Mouse (Mus musculus) stomach, postnatal 0 days (tissue): ENCODE results near the gene Proser1.

ENCODE experiments used
- CTCF ChIP-seq: IDR thresholded peaks from 2 replicates; pipeline ENCODE4 v1.5.1; 2016; ENCODE audit warnings: antibody characterized with exemption, low read depth, mild to moderate bottlenecking, moderate library complexity
- EP300 ChIP-seq: optimal IDR thresholded peaks from 2 replicates; pipeline ENCODE3; 2016; ENCODE audit warnings: antibody characterized with exemption

- no peak for TF ChIP-seq CTCF
- no peak for TF ChIP-seq EP300
Measured at GRCm38 (mm10) chr3:53463765-53464114, 274 bp downstream of the Proser1 start.
